Mouse (Mus musculus) urinary bladder, postnatal 10 days (tissue): ENCODE measurements around the gene Fam184b.
"Not testable (repeated sequence)": the region's sequence is repeated elsewhere in the genome, so short reads cannot be mapped to it uniquely, and the experiment has no call there.

Experiments used
- DNase-seq: peaks from one replicate; pipeline ENCODE4 v3.0.0; 2022; ENCODE audit warnings: low spot score

Fam184b gene

GRCm38 (mm10) chr5:45638806-45639714 is at the start of gene Fam184b:
Fam184b (minus strand) TSS chr5:45639614.
- DNase-seq: no peak

- DNase-seq: no peak
Observed at GRCm38 (mm10) chr5:45689152-45689551, 49.7 kb upstream of the Fam184b start.

GRCm38 (mm10) chr5:45686223-45686622 is 46.8 kb upstream of the Fam184b start:
- DNase-seq: no peak

- no peak for DNase-seq
Observed at GRCm38 (mm10) chr5:45685243-45685642, 45.8 kb upstream of the Fam184b start.

- no peak for DNase-seq
Observed at GRCm38 (mm10) chr5:45683388-45683787, 44.0 kb upstream of the Fam184b start.

- DNase-seq: no peak
Observed at GRCm38 (mm10) chr5:45679955-45680354, 40.5 kb upstream of the Fam184b start.

- no peak for DNase-seq
Observed at GRCm38 (mm10) chr5:45677639-45678038, 38.2 kb upstream of the Fam184b start.

GRCm38 (mm10) chr5:45675032-45675431 is 35.6 kb upstream of the Fam184b start:
- no peak for DNase-seq

- no peak for DNase-seq
Observed at GRCm38 (mm10) chr5:45670894-45671494, 31.6 kb upstream of the Fam184b start.

- DNase-seq: no peak
Observed at GRCm38 (mm10) chr5:45670280-45670670, 30.9 kb upstream of the Fam184b start.

GRCm38 (mm10) chr5:45669598-45670279 is 30.3 kb upstream of the Fam184b start, which contains the start of gene Ncapg:
Ncapg (plus strand) TSS chr5:45669919.
- peak; percentile 99 for DNase-seq

GRCm38 (mm10) chr5:45669234-45669597 is 29.8 kb upstream of the Fam184b start:
- no peak for DNase-seq

GRCm38 (mm10) chr5:45668831-45669230 is 29.4 kb upstream of the Fam184b start:
- no peak for DNase-seq

- no peak for DNase-seq
Observed at GRCm38 (mm10) chr5:45668324-45668723, 28.9 kb upstream of the Fam184b start.

- not testable (repeated sequence) for DNase-seq
Observed at GRCm38 (mm10) chr5:45658406-45658805, 19.0 kb upstream of the Fam184b start.

- no peak for DNase-seq
Observed at GRCm38 (mm10) chr5:45651026-45651703, 11.8 kb upstream of the Fam184b start.

GRCm38 (mm10) chr5:45639715-45640092 is 290 bp upstream of the Fam184b start:
- no peak for DNase-seq

GRCm38 (mm10) chr5:45638378-45638777 is 1.0 kb downstream of the Fam184b start:
- no peak for DNase-seq

GRCm38 (mm10) chr5:45629470-45629869 is 9.9 kb downstream of the Fam184b start:
- DNase-seq: no peak

GRCm38 (mm10) chr5:45627771-45628170 is 11.6 kb downstream of the Fam184b start:
- DNase-seq: no peak

- no peak for DNase-seq
Observed at GRCm38 (mm10) chr5:45621511-45621910, 17.9 kb downstream of the Fam184b start.

- no peak for DNase-seq
Observed at GRCm38 (mm10) chr5:45599056-45599455, 40.4 kb downstream of the Fam184b start.
